Mouse (Mus musculus) erythroblast, embryonic 14.5 days (primary cell): ENCODE data around the gene Gm38655. TPM values are rescaled to one million over a fixed set of nuclear protein-coding genes. Genes with fewer than 3 reads are reported as not detected.
A peak's percentile ranks its signal among the peaks of the same experiment; 100 is the strongest.

Experiments used
- H3K27me3 ChIP-seq: 2 replicates; pipeline ENCODE4 v1.6.1; 2012; ENCODE audit warnings: inconsistent platforms; ENCODE audit not compliant: control insufficient read depth
- H3K36me3 ChIP-seq: 2 replicates; pipeline ENCODE4 v1.6.1; 2012; ENCODE audit warnings: mild to moderate bottlenecking, inconsistent platforms; ENCODE audit not compliant: control insufficient read depth
- H3K4me1 ChIP-seq: 2 replicates; pipeline ENCODE4 v1.6.1; 2012; ENCODE audit warnings: inconsistent platforms; ENCODE audit not compliant: control insufficient read depth
- H3K4me3 ChIP-seq: replicated peaks from 2 replicates; pipeline ENCODE3; 2012; ENCODE audit warnings: moderate library complexity, mild to moderate bottlenecking, inconsistent platforms
- H3K9me3 ChIP-seq: 2 replicates; pipeline ENCODE4 v1.6.1; 2012; ENCODE audit warnings: low read length, inconsistent platforms, mixed read lengths; ENCODE audit not compliant: control insufficient read depth
- GATA1 ChIP-seq: IDR thresholded peaks from 2 replicates; pipeline ENCODE4 v1.6.1; 2012; ENCODE audit warnings: low read length, inconsistent platforms, mixed read lengths
- TAL1 ChIP-seq: IDR thresholded peaks from 3 replicates; pipeline ENCODE4 v1.6.1; 2012; ENCODE audit warnings: low read length, inconsistent platforms, mixed read lengths
- polyA plus RNA-seq: library from polyadenylated mRNA; stranded (reverse); fragments of >175 nt; gene quantifications from 2 replicates; pipeline ENCODE4 v1.2.3, GENCODE M21; 2012

The Gm38655 gene
- polyA plus RNA-seq, 1 experiment: not detected

- H3K27me3 ChIP-seq: peaks cover 25% of the 10 kb centered on the region
- H3K4me1 ChIP-seq: peaks cover 62% of the 10 kb centered on the region
- H3K36me3 ChIP-seq: peaks cover 6% of the 10 kb centered on the region
- no peaks in the 10 kb centered on the region for H3K9me3 ChIP-seq
- peak within 1 kb of the TSS; percentile 77 for H3K4me3 ChIP-seq
- TF ChIP-seq GATA1 (peak; percentile 62), TAL1 (no peak)
These were observed 8.9 kb upstream of the Gm38655 start, which contains the start of gene BC003965 for GRCm38 (mm10) chr17:25184129-25184691. BC003965 (plus strand) TSS chr17:25184554.

- no peak for TF ChIP-seq GATA1
- no peak for TF ChIP-seq TAL1
- no peaks in the 10 kb centered on the region for H3K9me3 ChIP-seq
- peaks cover 54% of the 10 kb centered on the region for H3K4me1 ChIP-seq
- H3K4me3 ChIP-seq: peak overlapping the region; percentile 77
- peaks cover 6% of the 10 kb centered on the region for H3K36me3 ChIP-seq
- peaks cover 20% of the 10 kb centered on the region for H3K27me3 ChIP-seq
These were observed 8.0 kb upstream of the Gm38655 start for GRCm38 (mm10) chr17:25183232-25183631.

GRCm38 (mm10) chr17:25172558-25172957 is 2.7 kb downstream of the Gm38655 start:
- no peaks in the 10 kb centered on the region for H3K9me3 ChIP-seq
- H3K4me3 ChIP-seq: no peak overlapping the region
- TF ChIP-seq GATA1 (no peak), TAL1 (no peak)
- peaks cover 12% of the 10 kb centered on the region for H3K4me1 ChIP-seq
- H3K27me3 ChIP-seq: peaks cover 3% of the 10 kb centered on the region
- no peaks in the 10 kb centered on the region for H3K36me3 ChIP-seq

GRCm38 (mm10) chr17:25169706-25170105 is 5.6 kb downstream of the Gm38655 start:
- H3K27me3 ChIP-seq: peaks cover 5% of the 10 kb centered on the region; the same call in 1 of the 2 replicates
- H3K4me1 ChIP-seq: no peaks in the 10 kb centered on the region
- no peaks in the 10 kb centered on the region for H3K36me3 ChIP-seq
- H3K9me3 ChIP-seq: no peaks in the 10 kb centered on the region
- no peak for TF ChIP-seq TAL1
- TF ChIP-seq GATA1: no peak
- no peak overlapping the region for H3K4me3 ChIP-seq

GRCm38 (mm10) chr17:25165970-25166671 is 9.2 kb downstream of the Gm38655 start:
- TF ChIP-seq TAL1: no peak
- TF ChIP-seq GATA1: no peak
- Histone ChIP-seq H3K4me3 (no peak overlapping the region), H3K4me1 (peaks cover 2% of the 10 kb centered on the region; the same call in 1 of the 2 replicates), H3K36me3 (peaks cover 9% of the 10 kb centered on the region), H3K9me3 (no peaks in the 10 kb centered on the region), H3K27me3 (0 out of 2 replicates have a peak, but pooled peaks cover 2% of the 10 kb centered on the region)

GRCm38 (mm10) chr17:25164770-25165169 is 10.5 kb downstream of the Gm38655 start:
- H3K27me3 ChIP-seq: 0 out of 2 replicates have a peak, but pooled peaks cover 2% of the 10 kb centered on the region
- H3K9me3 ChIP-seq: no peaks in the 10 kb centered on the region
- peaks cover 2% of the 10 kb centered on the region; the same call in 1 of the 2 replicates for H3K4me1 ChIP-seq
- TF ChIP-seq GATA1 (no peak), TAL1 (no peak)
- H3K36me3 ChIP-seq: peaks cover 22% of the 10 kb centered on the region
- no peak overlapping the region for H3K4me3 ChIP-seq

- Histone ChIP-seq H3K36me3 (peaks cover 33% of the 10 kb centered on the region), H3K27me3 (0 out of 2 replicates have a peak, but pooled peaks cover 2% of the 10 kb centered on the region), H3K4me3 (no peak overlapping the region), H3K4me1 (peaks cover 2% of the 10 kb centered on the region; the same call in 1 of the 2 replicates), H3K9me3 (no peaks in the 10 kb centered on the region)
- TF ChIP-seq GATA1 (no peak), TAL1 (no peak)
These were observed 11.9 kb downstream of the Gm38655 start for GRCm38 (mm10) chr17:25163387-25163786.

GRCm38 (mm10) chr17:25162161-25162560 is 13.1 kb downstream of the Gm38655 start, which contains the start of gene Ccdc154:
Ccdc154 (plus strand) TSS chr17:25162461.
- Histone ChIP-seq H3K4me3 (no peak within 1 kb of the TSS), H3K36me3 (peaks cover 40% of the 10 kb centered on the region), H3K9me3 (no peaks in the 10 kb centered on the region), H3K27me3 (0 out of 2 replicates have a peak, but pooled peaks cover 2% of the 10 kb centered on the region), H3K4me1 (peaks cover 2% of the 10 kb centered on the region; the same call in 1 of the 2 replicates)
- TF ChIP-seq TAL1 (no peak), GATA1 (no peak)

GRCm38 (mm10) chr17:25139960-25140359 is 35.3 kb downstream of the Gm38655 start:
- TF ChIP-seq GATA1 (no peak), TAL1 (no peak)
- no peak overlapping the region for H3K4me3 ChIP-seq
- H3K4me1 ChIP-seq: peaks cover 23% of the 10 kb centered on the region
- H3K36me3 ChIP-seq: peaks cover 72% of the 10 kb centered on the region
- H3K27me3 ChIP-seq: no peaks in the 10 kb centered on the region
- no peaks in the 10 kb centered on the region for H3K9me3 ChIP-seq
